Mouse (Mus musculus): ENCODE data around the gene Borcs5. TPM values are rescaled to one million over a fixed set of nuclear protein-coding genes. Genes with fewer than 3 reads are reported as not detected.

The Borcs5 gene
- total RNA-seq (2015; ENCODE audit: low replicate concordance), result 7.7 and 7.9 TPM in 2 replicates
- total RNA-seq (2017; ENCODE audit: low replicate concordance), result 2.0 and 4.3 TPM in 2 replicates

DNA sequence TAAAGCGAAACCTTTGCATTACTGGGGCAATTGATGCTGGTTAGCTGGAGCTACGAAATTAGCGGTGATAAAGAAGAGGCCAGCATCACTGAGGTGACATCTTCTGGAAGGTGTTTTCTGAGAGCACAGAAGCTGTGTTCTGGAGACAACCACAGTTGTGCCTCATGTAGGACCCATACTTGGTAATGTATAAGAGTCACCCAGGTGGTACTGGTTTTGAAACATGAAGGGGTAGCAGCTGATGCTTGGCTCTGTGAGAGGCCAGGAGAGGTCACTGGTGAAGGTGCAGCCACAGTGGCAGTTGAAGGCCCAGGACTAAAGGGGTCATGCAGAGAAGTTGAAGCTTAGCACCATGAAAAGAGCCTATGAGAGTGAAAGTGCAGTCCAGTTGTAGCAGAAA, at the start of gene Borcs5:
Gene Borcs5 (plus strand): TSS at position 301 of the 400 bp plus-strand sequence.
- ATAC-seq (replicated peaks; ENCODE audit: low FRiP score, poor library complexity, severe bottlenecking), result no peak

DNA sequence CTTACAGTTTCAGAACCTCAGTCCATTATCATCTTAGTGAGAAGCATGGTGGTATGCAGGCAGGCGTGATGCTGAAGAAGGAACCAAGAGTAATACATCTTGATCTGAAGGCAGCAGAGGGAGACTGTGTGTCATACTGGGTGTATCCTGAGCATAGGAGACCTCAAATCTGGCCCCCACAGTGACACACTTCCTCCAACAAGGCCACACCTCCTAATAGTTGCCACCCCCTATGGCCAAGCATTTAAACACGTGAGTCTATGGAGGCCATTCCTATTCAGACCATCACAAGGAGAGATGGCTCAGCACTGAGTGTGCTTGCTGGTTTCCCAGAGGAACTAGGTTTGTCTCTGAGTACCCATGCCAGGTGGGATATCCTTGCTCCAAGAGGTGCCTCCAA, 47.7 kb upstream of the Borcs5 start:
- ATAC-seq (replicated peaks; ENCODE audit: low FRiP score, poor library complexity, severe bottlenecking), result no peak

DNA sequence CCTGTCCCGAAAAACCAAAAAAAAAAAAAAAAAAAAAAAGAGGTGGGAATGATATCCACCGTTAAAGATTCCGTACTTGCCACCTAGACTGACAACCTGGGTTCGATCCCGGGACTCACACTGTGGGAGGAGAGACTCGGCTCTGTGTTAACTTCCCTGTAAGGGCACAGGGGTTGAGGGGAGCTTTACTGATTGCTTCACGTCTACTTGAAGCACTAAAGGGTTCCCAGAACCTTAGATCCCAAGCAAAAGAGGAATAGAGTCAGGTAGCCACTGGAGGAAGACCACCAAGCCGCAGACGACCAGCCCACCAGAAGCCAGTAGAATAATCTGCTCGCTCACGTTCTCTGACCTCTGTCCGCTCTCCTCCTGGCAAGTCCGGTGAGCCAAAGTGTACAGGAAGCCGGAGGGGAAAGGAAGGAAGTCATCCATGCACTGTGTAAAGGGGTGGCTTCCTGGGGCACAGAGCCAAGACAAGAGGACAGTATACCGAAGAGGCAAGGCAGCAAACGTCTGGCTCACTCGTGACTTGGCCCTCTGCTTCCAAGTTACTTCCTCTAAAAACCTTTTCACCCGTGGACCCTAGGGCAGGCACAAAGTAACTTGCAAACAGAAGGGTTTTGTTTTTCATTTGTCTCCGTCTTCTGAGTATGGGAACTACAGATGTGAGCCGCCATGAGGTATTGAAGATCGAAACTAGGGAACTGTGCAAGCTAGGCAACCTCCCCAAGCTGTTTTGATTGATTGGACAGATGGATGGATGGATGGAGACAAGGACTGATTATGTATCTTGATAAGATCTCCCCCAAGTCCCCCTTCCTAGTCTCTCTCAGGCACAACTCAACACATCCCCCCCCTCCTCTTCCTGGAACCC, 44.5 kb upstream of the Borcs5 start:
- ATAC-seq (replicated peaks; ENCODE audit: low FRiP score, poor library complexity, severe bottlenecking), result no peak

DNA sequence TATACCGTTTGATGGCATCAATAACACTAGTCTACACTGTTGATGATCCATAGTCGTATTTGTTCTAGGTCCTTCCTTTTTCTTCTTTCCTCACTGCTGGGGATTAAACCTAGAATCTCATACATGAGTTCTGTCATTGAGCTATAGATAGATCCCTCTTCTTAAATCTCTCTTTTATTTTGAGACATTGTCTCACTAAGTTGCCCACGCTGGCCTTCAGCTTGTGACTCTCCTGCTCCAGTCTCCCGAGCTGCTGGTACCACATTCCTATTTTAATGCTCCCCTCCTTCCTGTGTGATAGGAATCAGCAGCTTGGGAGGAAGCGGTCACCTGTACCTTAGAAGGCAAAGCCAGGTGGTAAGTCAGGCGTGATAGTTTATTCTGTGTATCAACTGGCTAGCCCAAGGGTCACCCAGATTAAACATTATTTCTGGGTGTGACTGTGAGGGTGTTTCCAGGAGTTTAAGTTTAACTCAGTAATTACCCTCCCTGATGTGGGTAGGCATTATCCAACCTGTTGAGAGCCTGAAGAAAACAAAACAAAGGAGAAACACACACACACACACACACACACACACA, 41.6 kb upstream of the Borcs5 start:
- no peak for ATAC-seq (replicated peaks; ENCODE audit: low FRiP score, poor library complexity, severe bottlenecking)

DNA sequence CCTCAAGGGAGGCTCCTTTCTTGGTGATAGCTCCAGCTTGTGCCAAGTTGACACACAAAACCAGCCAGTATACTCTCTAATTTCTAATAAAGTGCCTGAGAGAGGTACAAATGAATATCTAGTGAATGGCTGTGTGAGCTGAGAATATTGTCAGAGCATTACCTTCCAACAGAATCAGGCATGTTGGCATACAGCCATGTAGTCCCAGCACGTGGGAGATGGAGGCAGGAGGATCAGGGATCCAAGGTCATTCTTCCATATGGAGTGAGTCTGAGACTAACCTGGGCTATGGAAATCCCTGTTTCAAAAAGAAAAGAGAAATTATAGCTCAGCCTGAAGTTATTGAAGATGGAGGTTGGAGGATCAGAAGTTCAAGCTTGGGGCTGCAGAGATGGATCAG, 40.1 kb upstream of the Borcs5 start:
- no peak for ATAC-seq (replicated peaks; ENCODE audit: low FRiP score, poor library complexity, severe bottlenecking)

DNA sequence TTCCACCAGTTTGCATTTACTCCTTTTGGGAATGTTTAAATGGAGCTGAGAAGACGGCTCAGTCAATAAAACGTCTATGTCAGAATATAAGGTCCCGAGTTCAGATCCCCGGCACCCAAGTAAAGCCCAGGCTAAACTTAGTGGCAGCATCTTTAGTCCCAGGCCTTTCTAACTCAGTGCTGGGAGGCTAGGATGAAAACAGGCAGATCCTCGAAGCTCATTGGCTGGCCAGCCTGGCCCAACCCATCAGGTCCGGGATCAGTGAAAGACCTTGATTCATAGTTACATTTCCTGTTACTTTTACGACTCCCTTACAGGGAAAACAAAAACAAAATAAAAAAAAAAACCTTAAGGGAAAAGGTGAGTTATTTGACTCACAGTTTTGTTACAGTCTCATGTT, 38.2 kb upstream of the Borcs5 start:
- no peak for ATAC-seq (replicated peaks; ENCODE audit: low FRiP score, poor library complexity, severe bottlenecking)

DNA sequence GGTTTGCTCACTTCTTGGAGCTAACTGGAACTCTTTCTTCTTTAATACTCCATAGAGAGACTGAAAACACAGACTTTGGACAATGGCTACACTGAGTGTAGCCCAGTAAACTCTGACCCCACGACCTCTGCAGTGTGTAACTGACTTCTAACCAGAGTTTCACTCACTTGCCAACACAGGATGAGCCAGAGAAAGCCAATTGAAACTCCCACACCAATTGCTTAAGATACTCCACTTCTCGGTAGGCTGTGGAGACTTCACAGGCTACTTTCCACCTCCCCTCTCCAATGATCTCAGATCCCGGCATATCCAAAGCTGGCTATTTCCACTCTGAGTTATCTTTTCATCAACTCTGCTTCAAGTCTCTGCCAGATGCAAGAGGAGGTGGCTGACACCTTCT, 37.5 kb upstream of the Borcs5 start:
- no peak for ATAC-seq (replicated peaks; ENCODE audit: low FRiP score, poor library complexity, severe bottlenecking)

DNA sequence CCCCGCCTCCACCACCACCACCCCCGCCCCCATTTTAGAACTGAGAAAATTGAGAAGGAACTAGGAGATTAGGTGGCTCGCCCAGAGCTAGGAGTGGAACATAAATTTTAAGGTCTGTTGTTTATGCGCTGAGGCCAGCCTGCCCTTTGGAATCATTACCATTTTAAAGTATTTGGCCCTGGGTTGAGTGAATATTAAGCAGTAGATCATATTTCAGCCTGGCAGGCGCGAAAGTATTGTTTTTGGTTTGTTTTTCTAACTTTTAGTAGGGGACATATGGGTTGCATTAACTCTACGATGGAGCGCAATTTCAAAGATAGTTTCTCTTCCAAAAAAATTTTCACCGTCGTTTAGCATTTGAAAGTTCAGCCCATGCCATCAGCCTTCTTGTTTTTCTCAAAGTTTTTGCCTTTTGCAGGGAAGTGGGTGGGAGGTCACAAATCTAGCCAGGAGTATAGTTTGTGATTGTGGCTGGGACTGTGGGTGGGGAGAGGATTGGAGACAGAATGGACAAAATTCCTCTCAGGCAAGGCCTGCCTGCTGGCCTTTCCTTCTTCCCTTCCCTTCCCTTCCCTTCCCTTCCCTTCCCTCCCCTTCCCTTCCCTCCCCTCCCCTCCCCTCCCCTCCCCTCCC, 36.8 kb upstream of the Borcs5 start:
- no peak for ATAC-seq (replicated peaks; ENCODE audit: low FRiP score, poor library complexity, severe bottlenecking)

DNA sequence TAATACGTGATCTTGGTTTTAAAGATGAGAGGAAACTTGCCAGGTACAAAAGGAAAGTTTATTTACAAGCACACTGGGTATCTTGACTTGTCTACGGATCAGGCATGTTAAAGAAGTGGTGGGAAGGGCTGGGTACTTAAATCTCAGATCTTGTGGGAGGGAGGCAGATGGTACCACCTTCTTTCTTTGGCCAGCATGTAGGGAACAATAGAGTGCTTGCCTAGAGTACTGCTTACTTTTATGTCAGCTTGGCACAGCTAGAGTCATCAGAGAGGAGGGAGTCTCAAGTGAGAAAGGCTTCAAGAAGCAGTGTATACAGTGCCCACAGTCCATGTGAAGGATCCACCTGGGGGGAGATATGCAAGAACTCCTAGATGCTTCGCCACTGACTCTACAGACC, 34.1 kb upstream of the Borcs5 start:
- ATAC-seq (replicated peaks; ENCODE audit: low FRiP score, poor library complexity, severe bottlenecking), result no peak

DNA sequence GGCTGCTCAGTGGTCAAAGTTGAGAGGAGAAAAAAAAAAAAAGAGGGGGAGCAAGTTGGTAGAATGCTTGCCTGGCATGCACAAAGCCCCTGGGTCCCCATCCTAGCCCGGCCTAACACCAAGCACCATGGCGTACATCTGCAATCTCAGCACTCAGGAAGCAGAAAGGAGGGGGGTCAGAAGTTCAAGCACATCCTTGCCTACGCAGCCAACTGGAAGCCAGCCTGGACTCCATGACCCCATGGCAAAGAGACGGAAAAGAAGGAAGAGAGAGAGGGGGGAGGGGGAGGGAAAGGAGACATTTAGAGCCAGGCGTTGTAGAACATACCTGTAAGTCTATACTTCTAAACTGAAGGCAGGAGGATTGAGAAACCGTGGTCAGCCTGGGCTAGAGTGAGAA, 32.8 kb upstream of the Borcs5 start:
- ATAC-seq (replicated peaks; ENCODE audit: low FRiP score, poor library complexity, severe bottlenecking), result no peak

DNA sequence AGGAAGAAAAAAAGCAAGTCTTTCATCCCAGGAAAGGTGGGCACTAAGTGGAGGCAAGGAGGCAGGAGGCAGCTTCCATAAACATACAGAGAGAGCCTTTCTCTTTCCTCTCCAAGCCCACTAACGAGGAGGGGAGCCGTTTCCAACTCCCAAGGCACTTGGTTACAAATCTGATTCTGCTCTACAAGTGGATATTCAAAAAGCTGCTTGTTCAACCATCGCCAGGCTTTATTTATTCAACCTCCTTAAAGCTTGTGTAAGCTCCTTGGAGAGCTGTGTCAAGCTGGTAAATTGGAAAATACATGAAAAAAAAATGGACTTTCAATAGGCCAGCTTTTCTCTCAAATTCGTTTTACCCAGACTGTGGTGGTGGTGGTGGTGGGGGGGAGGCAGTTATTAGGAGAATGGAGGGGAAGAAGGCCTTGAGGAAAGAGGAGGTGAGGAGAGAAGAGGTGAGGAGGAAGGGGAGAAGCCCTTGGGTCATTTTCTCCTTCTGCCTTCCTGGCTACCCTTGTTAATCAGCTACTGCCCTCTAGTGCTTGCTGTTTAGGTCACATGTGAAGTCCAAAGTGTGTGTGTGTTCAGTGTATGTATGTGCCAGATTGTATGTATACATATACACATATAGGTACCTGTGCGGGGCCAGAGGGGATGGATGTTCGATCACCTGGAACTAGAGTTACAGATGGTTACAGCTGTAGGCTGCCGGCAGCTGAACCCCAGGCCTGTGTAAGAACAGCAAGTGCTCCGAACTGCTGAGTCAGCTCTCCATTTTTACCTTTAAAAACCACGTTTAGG, 32.2 kb upstream of the Borcs5 start:
- ATAC-seq (replicated peaks; ENCODE audit: low FRiP score, poor library complexity, severe bottlenecking), result no peak

DNA sequence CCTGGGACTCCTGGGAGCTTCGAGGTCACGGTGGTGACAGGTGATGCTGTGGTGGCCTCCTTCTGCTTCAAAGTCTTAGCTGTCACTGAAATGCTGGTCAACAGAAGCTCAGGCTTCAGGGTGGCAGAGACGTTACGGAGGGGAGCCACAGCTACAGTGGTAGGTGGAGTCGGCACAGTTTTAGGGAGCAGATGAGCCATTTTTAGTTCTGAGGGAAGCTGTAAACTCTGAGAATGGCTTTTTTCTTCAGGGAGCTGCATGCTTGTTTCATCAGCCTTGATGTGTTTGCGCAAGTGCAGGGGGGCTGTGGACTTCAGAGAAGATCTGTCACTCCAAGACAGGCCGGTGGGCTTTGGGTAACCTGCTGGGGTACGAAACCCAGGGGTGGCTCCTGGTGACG, 28.9 kb upstream of the Borcs5 start:
- ATAC-seq (replicated peaks; ENCODE audit: low FRiP score, poor library complexity, severe bottlenecking), result no peak

DNA sequence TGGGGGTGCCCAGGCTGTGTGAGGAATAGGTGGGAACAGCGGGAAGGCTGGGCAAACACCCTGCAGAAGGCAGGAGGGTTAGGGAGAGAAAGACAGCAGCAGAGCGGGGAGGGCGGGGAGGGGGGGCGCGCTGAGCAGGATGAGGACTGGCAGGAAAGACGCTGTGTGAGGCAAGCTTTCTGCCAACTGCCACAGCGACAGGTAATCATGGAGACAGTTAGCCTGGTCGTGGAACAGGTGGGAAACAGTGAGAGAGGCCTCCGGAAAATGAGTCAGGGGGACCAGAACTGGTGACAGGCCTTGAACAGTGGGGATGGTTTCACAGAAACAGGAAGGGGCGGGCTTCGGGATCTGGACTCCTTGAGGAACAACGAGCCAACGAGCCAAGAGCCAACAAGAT, 27.4 kb upstream of the Borcs5 start:
- ATAC-seq (replicated peaks; ENCODE audit: low FRiP score, poor library complexity, severe bottlenecking), result no peak

DNA sequence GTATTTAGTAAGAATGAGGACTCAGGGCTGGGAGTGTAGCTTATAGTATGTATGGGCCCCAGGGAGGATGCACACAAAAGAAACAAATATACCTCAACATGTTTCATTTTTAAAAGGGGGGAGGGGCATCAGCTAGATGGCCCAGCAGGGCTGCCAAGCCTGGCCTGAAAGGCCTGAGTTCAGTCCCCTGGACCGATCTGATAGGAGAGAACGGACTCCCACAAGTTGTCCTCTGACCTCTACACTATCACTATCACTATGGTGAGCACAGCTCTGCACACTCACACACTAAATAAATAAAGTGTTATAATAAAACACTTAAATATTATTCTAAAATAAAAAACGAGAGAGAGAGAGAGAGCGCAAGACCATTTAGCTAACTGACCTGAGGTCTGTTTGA, 25.0 kb upstream of the Borcs5 start:
- ATAC-seq (replicated peaks; ENCODE audit: low FRiP score, poor library complexity, severe bottlenecking), result peak; percentile 49

DNA sequence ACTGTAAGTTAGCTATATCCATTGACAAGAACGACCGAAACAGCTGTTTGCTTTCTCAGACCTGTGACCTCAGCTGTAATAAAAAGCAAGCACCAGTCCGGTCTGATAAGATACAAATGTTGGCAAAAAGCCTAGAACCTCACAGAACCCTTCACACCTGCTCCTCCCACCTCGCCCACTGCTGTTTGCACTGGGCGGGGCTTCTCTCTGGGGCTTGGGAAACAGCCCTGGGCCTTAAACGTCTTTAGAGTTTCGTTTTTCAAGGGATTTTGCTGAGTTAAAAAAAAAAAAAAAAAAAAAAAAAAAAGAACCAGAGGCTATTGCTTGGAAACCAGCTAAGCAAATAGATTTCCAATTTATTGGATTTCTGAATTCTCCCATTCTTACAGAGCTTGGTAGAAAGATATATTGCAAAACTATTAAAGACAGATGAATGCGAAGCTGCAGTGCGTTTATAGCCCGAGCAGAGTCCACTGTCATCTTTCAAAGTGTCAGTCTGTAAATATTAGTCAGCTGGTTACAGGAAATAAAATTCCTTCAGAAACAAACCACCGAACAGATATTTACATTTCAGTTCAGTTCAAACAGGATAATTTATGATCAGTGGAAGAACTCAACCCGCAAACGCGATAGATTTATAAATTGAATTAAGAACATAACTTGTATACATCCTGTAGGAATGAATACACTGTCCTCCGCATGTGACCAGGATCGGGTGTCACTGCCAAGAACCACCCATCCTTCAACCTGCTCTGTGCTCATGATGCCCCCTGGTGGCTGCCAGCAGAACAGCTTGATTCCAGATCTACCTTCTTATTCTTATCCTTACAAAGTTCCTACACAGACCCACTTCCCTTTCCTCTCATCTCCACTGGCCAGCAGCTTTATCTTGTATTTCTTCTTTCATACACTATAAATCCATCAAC, 24.3 kb upstream of the Borcs5 start:
- peak; percentile 90 for ATAC-seq (replicated peaks; ENCODE audit: low FRiP score, poor library complexity, severe bottlenecking)

DNA sequence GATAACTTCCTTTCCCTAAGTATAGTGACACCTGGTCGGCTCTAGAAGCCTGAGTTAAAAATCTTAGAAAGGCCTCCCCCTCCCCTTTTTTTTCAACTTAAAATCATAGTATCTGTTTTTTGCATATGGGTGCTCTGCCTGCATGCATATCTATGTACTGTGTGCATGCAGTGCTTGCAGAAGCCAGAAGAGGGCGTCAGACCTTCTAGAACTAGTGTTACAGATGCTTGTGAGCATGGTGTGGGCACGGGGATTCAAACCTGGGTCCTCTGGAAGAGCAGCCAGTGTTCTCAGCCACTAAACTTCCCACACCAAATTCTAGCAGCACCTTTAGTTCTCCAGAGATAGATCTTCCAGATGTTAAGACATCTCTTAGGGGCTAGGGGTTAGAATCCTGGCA, 21.7 kb upstream of the Borcs5 start:
- ATAC-seq (replicated peaks; ENCODE audit: low FRiP score, poor library complexity, severe bottlenecking), result no peak

DNA sequence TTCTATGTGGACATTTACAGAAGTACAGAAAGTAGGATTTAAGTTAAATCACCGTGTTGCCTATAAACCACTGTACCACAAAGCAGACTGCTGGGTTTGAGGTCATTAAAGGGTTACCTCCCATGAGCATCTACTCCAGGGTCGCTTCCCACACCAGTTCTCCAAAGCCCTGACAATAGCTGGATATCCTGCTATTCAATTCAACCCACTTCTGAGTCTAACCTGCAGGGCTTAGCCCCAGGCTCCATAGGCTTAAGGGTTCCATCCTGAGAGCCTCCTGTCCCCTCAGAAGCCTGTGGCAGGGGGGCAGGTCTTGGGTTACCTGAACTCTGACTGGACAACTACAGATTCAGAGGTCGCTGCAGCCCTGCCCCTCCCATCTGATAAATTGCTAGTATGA, 19.2 kb upstream of the Borcs5 start:
- no peak for ATAC-seq (replicated peaks; ENCODE audit: low FRiP score, poor library complexity, severe bottlenecking)

DNA sequence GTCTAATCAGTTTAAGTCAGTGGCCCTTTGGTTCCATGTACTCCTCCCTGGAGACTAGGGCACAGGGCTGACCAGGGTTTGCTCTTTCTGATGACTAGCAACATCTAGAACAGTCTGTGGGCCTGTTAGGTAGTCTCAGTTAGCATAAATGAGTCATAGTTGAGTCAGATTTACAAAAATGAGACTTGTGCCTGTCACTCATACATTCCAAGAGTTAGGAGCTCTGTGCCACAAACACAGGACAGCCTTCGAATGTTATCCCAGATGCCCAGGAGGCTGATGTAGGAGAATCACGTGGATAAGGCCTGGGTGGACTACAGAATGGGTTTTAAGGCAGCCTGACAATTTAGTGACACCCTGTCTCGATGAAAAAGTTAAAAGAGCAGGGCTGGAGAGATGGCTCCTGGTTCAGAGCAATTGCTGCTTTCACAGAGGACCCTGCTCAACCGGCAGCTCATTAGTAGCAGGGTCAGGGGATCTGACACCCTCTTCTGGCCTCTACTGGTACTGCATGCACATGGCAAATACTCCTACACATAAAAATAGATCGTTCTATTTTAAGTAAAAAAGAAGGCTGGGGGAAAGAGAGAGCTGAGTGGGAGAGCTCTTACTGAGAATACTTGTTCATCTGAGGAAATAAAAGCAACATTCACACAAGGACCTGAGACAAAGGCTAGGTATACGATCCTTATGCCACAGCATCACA, 18.3 kb upstream of the Borcs5 start:
- ATAC-seq (replicated peaks; ENCODE audit: low FRiP score, poor library complexity, severe bottlenecking), result 0 out of 2 replicates have a peak, but pooled peaks have one; percentile 62

DNA sequence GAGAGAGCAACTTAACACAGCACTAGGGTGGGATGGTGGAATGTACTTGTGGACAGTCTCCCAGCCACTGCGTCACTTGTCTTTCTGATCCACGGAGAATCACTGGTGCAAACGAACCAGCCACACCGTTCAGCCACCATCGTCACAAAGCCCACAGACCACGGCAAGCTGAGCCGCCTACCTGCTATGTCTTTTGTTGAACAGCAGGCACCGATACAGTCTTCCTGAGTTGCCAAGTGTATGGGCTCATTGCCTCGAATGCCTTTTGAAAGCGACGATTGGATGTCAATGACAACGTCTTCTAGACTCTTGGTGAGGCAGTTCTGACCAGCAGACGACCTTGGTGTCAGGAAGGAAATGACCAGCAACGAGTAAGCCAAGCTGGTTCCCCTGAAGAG, 17.8 kb upstream of the Borcs5 start:
- ATAC-seq (replicated peaks; ENCODE audit: low FRiP score, poor library complexity, severe bottlenecking), result no peak

Measured in erythroblast, adult 5-6 weeks (primary cell).